Mouse (Mus musculus): ENCODE results near the gene Ifna11.
A peak's percentile ranks its signal among the peaks of the same experiment; 100 is the strongest.

Ifna11 gene

DNA sequence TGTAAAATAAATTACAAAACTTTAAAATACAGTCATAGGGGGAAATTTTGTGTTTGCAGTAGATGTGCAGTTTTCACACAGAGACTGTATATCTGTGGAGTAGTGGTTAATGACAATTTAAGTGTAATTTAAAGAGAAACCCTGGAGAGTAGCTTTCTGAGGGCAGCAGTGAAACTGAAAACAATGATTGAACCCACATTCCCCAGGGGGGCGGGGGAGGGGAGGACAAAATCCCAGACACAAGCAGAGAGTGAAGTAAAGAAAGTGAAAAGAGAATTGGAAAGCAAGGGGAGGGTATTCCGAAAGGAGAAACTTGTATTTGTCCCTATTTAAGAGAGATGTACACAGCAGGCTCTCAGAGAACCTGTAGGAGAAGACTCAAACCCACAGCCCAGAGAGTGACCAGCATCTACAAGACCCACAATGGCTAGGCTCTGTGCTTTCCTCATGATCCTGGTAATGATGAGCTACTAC, 21.7 kb downstream of the Ifna11 start, which contains the start of gene Ifna4:
Ifna4 (plus strand) TSS at position 424 of the 474 bp plus-strand sequence.
- DNase-seq = no peak

GRCm38 (mm10) chr4:88845334-88845733, 25.6 kb downstream of the Ifna11 start:
- no peak for DNase-seq

- DNase-seq = no peak
Measured at GRCm38 (mm10) chr4:88849698-88850097, 29.9 kb downstream of the Ifna11 start, which contains the start of gene Ifna1. Gene Ifna1, plus strand, starts transcription at chr4:88850087.

GRCm38 (mm10) chr4:88851026-88851763, 31.4 kb downstream of the Ifna11 start:
- no peak for DNase-seq

- DNase-seq = no peak
Measured at GRCm38 (mm10) chr4:88859214-88859613, 39.5 kb downstream of the Ifna11 start.

DNA sequence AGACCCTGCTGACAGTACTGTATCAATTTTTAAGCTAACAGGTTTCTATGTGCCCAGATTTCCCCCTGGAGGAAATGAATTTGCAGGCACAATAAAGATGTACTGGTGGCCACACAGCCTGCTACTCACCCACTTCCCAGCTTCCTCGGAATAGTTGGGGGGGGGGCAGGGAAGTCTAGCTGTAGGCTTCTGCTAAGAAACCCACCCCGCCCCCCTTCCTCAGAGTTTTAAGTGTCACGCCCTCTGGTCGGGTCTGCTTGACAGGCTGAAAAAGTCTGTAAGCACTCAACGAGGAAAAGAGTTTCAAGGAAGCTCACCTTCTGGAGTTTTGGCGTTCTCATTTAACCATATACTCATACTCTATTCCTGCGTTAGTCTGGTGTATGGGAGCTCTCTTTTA, 43.5 kb downstream of the Ifna11 start:
- DNase-seq = no peak

DNA sequence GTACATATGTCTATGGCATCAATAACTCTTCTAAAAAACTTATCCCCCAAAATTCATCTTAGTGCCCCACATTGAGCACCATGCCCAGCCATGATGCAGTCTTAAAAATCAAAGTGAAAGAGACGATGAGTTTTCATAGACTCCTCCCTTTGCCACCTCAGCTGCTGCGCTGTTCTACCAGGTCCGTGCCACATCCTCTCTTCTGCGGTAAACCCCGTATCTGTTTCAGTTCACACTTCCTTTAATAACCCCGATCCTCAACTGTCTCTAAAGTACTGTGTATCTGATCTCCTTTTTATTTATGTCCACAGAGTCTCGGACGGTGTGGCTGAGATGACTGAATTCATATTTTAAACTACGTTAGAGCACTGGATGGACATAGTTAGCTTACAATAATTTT, 44.8 kb downstream of the Ifna11 start:
- no peak for DNase-seq

DNA sequence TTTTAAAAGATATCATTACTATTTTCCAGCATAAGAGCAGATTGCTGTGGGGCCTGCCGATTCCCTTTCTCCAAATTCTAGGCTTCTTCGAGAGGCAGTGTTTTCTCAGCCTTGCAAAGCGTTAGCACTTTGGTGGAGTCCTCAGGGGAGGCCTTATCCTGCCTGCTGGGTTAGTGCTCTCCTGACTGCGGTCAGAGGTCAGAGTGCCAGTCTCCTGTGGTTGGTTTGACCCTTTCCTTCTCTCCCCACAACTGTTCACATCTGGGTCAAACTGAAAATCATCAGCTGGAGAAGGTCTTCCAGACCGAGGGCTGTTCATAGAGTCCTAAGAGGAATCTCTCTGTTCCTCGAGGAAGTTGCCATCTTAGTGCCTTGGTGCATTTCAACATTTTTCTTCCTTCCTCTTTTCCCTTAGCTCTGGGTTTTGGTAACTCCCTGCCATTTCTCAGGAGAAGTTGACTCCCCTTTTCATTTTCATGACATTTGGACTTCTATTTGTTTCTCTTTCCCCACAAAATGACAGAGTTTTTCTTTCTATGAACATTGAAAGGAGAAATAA, 45.3 kb downstream of the Ifna11 start:
- DNase-seq = no peak

DNA sequence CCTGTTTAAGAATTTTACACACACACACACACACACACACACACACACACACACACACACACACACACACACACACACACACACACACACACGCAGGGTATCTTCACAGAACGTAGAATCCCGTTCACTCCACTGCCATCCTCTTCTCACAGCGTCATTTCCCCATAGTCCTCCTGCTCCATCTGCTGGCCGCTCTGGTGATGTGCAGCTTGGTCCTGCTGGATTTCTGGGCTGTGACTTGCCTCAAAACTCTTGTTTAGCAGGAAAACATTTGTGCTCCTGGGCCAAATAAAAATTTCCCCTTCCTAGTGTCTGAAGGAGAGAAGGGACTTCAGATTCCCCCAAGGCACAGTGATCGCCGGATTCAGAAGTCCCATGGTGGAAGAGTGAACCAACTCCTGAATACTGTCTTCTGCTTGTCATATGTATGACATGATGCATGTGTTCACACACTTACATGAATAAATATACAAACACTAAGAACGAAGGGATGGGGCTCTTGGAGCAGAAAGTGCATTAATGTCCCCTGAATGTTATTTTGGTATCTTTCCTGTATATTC, 47.7 kb downstream of the Ifna11 start:
- DNase-seq = peak; percentile 66 to 67

DNA sequence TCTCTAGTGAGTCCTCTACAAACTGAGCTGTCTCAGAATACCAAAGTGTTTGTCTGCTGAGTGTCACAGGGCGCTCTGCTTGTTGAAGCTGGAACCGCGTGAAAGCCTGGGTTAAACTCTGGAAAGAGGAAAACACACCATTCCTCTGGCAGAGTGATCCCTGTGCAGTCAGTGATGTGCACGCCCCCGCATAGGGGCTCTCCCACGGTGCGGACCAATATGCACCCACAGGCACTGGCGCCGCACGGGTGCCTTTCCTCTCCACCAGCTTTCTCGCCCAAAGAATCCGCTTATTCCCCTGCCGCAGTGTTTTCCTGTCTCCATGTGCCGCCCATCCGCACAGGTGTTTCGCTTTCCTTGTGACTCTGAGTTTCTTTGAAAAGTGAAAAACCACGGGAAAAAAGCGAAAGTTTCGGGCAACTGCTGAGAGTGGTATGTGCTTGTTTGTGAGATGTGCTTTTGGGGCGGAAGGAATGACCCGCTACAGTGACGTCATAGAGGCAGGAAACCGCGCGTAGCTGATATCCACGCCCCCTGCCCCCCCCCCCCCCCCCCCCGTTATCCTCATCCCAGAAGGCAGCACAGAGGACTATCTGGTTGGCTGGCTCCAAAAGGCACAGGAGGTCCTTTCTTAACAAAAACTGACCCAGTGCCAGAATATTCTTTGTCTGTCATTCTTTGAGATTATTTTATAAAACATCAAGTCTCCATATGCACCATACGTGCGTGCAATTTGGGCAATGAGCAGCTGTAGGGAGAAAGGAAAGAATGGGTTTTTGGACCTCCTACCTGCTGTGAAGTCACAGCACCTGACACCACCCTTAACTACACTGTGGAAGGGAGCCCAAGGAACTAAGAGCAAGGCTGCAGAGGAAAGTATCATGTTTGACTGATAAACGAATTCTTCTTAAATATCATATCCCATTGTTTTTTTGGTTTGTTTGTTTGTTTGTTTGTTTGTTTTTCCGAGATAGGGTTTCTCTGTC, 48.5 kb downstream of the Ifna11 start:
- peak in 1 of 2 experiments; percentile 14 for DNase-seq
